Mouse (Mus musculus): ENCODE results near the gene Birc5.

DNA sequence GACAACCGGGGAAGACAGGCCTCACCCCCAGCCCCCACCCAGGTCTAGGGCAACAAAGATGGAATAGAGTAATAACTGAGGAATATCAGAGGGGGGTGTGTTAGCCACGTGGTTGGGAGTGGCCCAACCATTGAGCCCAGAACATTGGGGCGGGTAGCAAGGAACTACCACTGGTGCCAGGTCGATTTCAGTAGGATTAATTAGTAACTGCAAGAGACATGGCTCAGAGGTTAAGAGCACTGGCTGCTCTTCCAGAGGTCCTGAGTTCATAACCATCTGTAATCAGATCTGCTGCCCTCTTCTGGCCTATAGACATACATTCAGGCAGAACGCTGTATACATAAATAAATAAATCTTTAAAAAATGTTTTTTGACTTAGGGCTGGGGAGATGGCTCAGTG lies 2.4 kb upstream of the Birc5 start:
- TF ChIP-seq CTCF (IDR thresholded peaks at IDR 0.05; ENCODE audit: control insufficient read depth, insufficient read depth, insufficient replicate concordance, low read depth, low read length): no peak
- no peak for TF ChIP-seq POLR2A (IDR thresholded peaks at IDR 0.05; ENCODE audit: control insufficient read depth, low read depth, low read length)

Data from testis, adult 2 months (tissue).